Mouse (Mus musculus) embryonic facial prominence, embryonic 12.5 days (tissue): Measurements from ENCODE around the gene Serpina3m. TPM values are rescaled to one million over a fixed set of nuclear protein-coding genes. Genes with fewer than 3 reads are reported as not detected.
"Not testable (repeated sequence)": the region's sequence is repeated elsewhere in the genome, so short reads cannot be mapped to it uniquely, and the experiment has no call there.

Experiments used
- ATAC-seq: fragments of 200-750 bp; cut with Nextera tagmentation; 2 replicates; pipeline ENCODE4 v1.8.0; 2017; ENCODE audit not compliant: insufficient number of reproducible peaks, insufficient read depth, low FRiP score, low TSS enrichment
- H3K27ac ChIP-seq: fragments of 300-500 bp; sonication (generic); 2 replicates; pipeline ENCODE4 v1.5.1; 2016; ENCODE audit warnings: mild to moderate bottlenecking
- H3K27me3 ChIP-seq: fragments of 300-500 bp; sonication (generic); 2 replicates; pipeline ENCODE4 v1.6.1; 2016; ENCODE audit warnings: mild to moderate bottlenecking, moderate library complexity
- H3K36me3 ChIP-seq: fragments of 300-500 bp; sonication (generic); 2 replicates; pipeline ENCODE4 v1.6.1; 2016; ENCODE audit warnings: mild to moderate bottlenecking
- H3K4me1 ChIP-seq: fragments of 300-500 bp; sonication (generic); 2 replicates; pipeline ENCODE4 v1.6.1; 2016
- H3K4me2 ChIP-seq: fragments of 300-500 bp; sonication (generic); replicated peaks from 2 replicates; pipeline ENCODE4 v1.6.1; 2016; ENCODE audit warnings: mild to moderate bottlenecking, moderate library complexity
- H3K4me3 ChIP-seq: fragments of 300-500 bp; sonication (generic); 2 replicates; pipeline ENCODE4 v1.5.1; 2016; ENCODE audit warnings: mild to moderate bottlenecking
- H3K9ac ChIP-seq: fragments of 300-500 bp; sonication (generic); 2 replicates; pipeline ENCODE4 v1.6.1; 2016; ENCODE audit warnings: mild to moderate bottlenecking, moderate library complexity
- H3K9me3 ChIP-seq: fragments of 300-500 bp; sonication (generic); 2 replicates; pipeline ENCODE4 v1.6.1; 2016; ENCODE audit warnings: mild to moderate bottlenecking, moderate library complexity
- WGBS: fragments of 180-500 bp; shearing (Covaris S2); methylation state at CpG from one replicate; pipeline ENCODE4 v1.1.7; 2016; 5-methylcytosine and 5-hydroxymethylcytosine counted together
- polyA plus RNA-seq: library from polyadenylated mRNA; unstranded; fragments of >200 nt; fragmentation: Nextera tagmentation; extraction: Ambion mirVana; gene quantifications from 2 replicates; pipeline ENCODE4 v1.2.1, GENCODE M21; 2016

Serpina3m gene
- polyA plus RNA-seq, result not detected in 2 replicates

GRCm38 (mm10) chr12:104338226-104338625, at the start of gene Serpina3m, which contains the start of gene Serpina3k:
Gene Serpina3m, plus strand, starts transcription at chr12:104338486.
Gene Serpina3k, plus strand, starts transcription at chr12:104338486.
- not testable (repeated sequence) for H3K9ac ChIP-seq, ATAC-seq, H3K27me3 ChIP-seq, H3K4me1 ChIP-seq, H3K27ac ChIP-seq, H3K4me2 ChIP-seq, H3K36me3 ChIP-seq, H3K4me3 ChIP-seq, H3K9me3 ChIP-seq
- 85% methylated on average over 3 of the region's 3 CpGs for WGBS

GRCm38 (mm10) chr12:104289872-104290271, 48.4 kb upstream of the Serpina3m start:
- no peak overlapping the region for H3K9ac ChIP-seq
- H3K27ac ChIP-seq, result no peak overlapping the region
- H3K27me3 ChIP-seq, result no peaks in the 10 kb centered on the region
- WGBS, result 44% methylated on average over 4 of the region's 4 CpGs
- H3K4me2 ChIP-seq, result no peak overlapping the region
- no peaks in the 10 kb centered on the region for H3K9me3 ChIP-seq
- no peaks in the 10 kb centered on the region for H3K4me1 ChIP-seq
- ATAC-seq, result no peak
- H3K36me3 ChIP-seq, result no peaks in the 10 kb centered on the region
- no peak overlapping the region for H3K4me3 ChIP-seq

- ATAC-seq, result no peak
- H3K27ac ChIP-seq, result no peak overlapping the region
- H3K9me3 ChIP-seq, result no peaks in the 10 kb centered on the region
- no peaks in the 10 kb centered on the region for H3K4me1 ChIP-seq
- no peak overlapping the region for H3K9ac ChIP-seq
- H3K27me3 ChIP-seq, result no peaks in the 10 kb centered on the region
- no peaks in the 10 kb centered on the region for H3K36me3 ChIP-seq
- no peak overlapping the region for H3K4me3 ChIP-seq
- WGBS, result 79% methylated on average over 2 of the region's 2 CpGs
- no peak overlapping the region for H3K4me2 ChIP-seq
These were observed 44.3 kb upstream of the Serpina3m start for GRCm38 (mm10) chr12:104293963-104294362.

- no peak for ATAC-seq
- no peak overlapping the region for H3K4me2 ChIP-seq
- H3K9ac ChIP-seq, result no peak overlapping the region
- H3K27me3 ChIP-seq, result no peaks in the 10 kb centered on the region
- no peak overlapping the region for H3K27ac ChIP-seq
- no peaks in the 10 kb centered on the region for H3K9me3 ChIP-seq
- no peaks in the 10 kb centered on the region for H3K36me3 ChIP-seq
- no peaks in the 10 kb centered on the region for H3K4me1 ChIP-seq
- H3K4me3 ChIP-seq, result no peak overlapping the region
- 90% methylated on average over 2 of the region's 2 CpGs for WGBS
These were observed 40.2 kb upstream of the Serpina3m start for GRCm38 (mm10) chr12:104298049-104298448.

GRCm38 (mm10) chr12:104305991-104306390, 32.3 kb upstream of the Serpina3m start:
- H3K4me1 ChIP-seq, result no peaks in the 10 kb centered on the region
- H3K9ac ChIP-seq, result no peak overlapping the region
- no peaks in the 10 kb centered on the region for H3K36me3 ChIP-seq
- WGBS, result 83% methylated on average over 4 of the region's 4 CpGs
- 0 out of 2 replicates have a peak, but pooled peaks cover under 1% of the 10 kb centered on the region for H3K9me3 ChIP-seq
- no peaks in the 10 kb centered on the region for H3K27me3 ChIP-seq
- no peak overlapping the region for H3K27ac ChIP-seq
- no peak overlapping the region for H3K4me2 ChIP-seq
- no peak for ATAC-seq
- no peak overlapping the region for H3K4me3 ChIP-seq

- H3K4me2 ChIP-seq, result no peak within 1 kb of the TSS
- no peak within 1 kb of the TSS for H3K27ac ChIP-seq
- H3K9ac ChIP-seq, result no peak within 1 kb of the TSS
- ATAC-seq, result no peak
- H3K4me1 ChIP-seq, result no peaks in the 10 kb centered on the region
- no peak within 1 kb of the TSS for H3K4me3 ChIP-seq
- WGBS, result 84% methylated on average over 1 of the region's 1 CpGs
- H3K9me3 ChIP-seq, result peaks cover 2% of the 10 kb centered on the region; the same call in 1 of the 2 replicates
- no peaks in the 10 kb centered on the region for H3K27me3 ChIP-seq
- H3K36me3 ChIP-seq, result no peaks in the 10 kb centered on the region
These were observed 24.0 kb upstream of the Serpina3m start, which contains the start of gene Serpina3j for GRCm38 (mm10) chr12:104314253-104314652. Gene Serpina3j, plus strand, starts transcription at chr12:104314553.

- 73% methylated on average over 1 of the region's 1 CpGs for WGBS
- Histone ChIP-seq H3K4me3 (no peak overlapping the region), H3K4me2 (no peak overlapping the region), H3K4me1 (no peaks in the 10 kb centered on the region), H3K36me3 (no peaks in the 10 kb centered on the region), H3K27ac (no peak overlapping the region), H3K9ac (no peak overlapping the region), H3K27me3 (no peaks in the 10 kb centered on the region), H3K9me3 (no peaks in the 10 kb centered on the region)
- ATAC-seq, result no peak
These were observed 15.8 kb upstream of the Serpina3m start for GRCm38 (mm10) chr12:104322454-104322853.

- Histone ChIP-seq H3K4me1 (no peaks in the 10 kb centered on the region), H3K36me3 (no peaks in the 10 kb centered on the region), H3K9ac (no peak overlapping the region), H3K9me3 (no peaks in the 10 kb centered on the region), H3K4me3 (no peak overlapping the region), H3K27me3 (no peaks in the 10 kb centered on the region), H3K27ac (no peak overlapping the region), H3K4me2 (no peak overlapping the region)
- 52% methylated on average over 1 of the region's 1 CpGs for WGBS
- no peak for ATAC-seq
These were observed 6.6 kb upstream of the Serpina3m start for GRCm38 (mm10) chr12:104331701-104332100.

GRCm38 (mm10) chr12:104336873-104337272, 1.4 kb upstream of the Serpina3m start:
- H3K27me3 ChIP-seq, H3K9ac ChIP-seq, H3K9me3 ChIP-seq, H3K4me3 ChIP-seq, H3K4me1 ChIP-seq, ATAC-seq, H3K36me3 ChIP-seq, H3K4me2 ChIP-seq, H3K27ac ChIP-seq: not testable (repeated sequence)

GRCm38 (mm10) chr12:104338705-104339104, 419 bp downstream of the Serpina3m start:
- no peaks in the 10 kb centered on the region for H3K36me3 ChIP-seq
- H3K4me1 ChIP-seq, result no peaks in the 10 kb centered on the region
- no peak overlapping the region for H3K4me3 ChIP-seq
- no peak overlapping the region for H3K4me2 ChIP-seq
- no peak overlapping the region for H3K9ac ChIP-seq
- 91% methylated on average over 3 of the region's 3 CpGs for WGBS
- no peaks in the 10 kb centered on the region for H3K9me3 ChIP-seq
- no peaks in the 10 kb centered on the region for H3K27me3 ChIP-seq
- no peak for ATAC-seq
- H3K27ac ChIP-seq, result no peak overlapping the region

GRCm38 (mm10) chr12:104342489-104342888, 4.2 kb downstream of the Serpina3m start:
- H3K36me3 ChIP-seq, H3K27ac ChIP-seq, ATAC-seq, H3K27me3 ChIP-seq, H3K9me3 ChIP-seq, H3K4me2 ChIP-seq, H3K4me3 ChIP-seq, H3K4me1 ChIP-seq, H3K9ac ChIP-seq: not testable (repeated sequence)

- no peak for ATAC-seq
- 72% methylated on average over 2 of the region's 2 CpGs for WGBS
These were observed 6.9 kb downstream of the Serpina3m start for GRCm38 (mm10) chr12:104345181-104345580.

GRCm38 (mm10) chr12:104345707-104346106, 7.4 kb downstream of the Serpina3m start:
- no peaks in the 10 kb centered on the region for H3K36me3 ChIP-seq
- no peaks in the 10 kb centered on the region for H3K4me1 ChIP-seq
- H3K4me3 ChIP-seq, result no peak overlapping the region
- no peak for ATAC-seq
- no peak overlapping the region for H3K9ac ChIP-seq
- no peaks in the 10 kb centered on the region for H3K9me3 ChIP-seq
- no peaks in the 10 kb centered on the region for H3K27me3 ChIP-seq
- H3K4me2 ChIP-seq, result no peak overlapping the region
- H3K27ac ChIP-seq, result no peak overlapping the region

More at GRCm38 (mm10) chr12:104345181-104345580, 6.9 kb downstream of the Serpina3m start:
- no peak overlapping the region for H3K4me2 ChIP-seq
- no peaks in the 10 kb centered on the region for H3K36me3 ChIP-seq
- no peaks in the 10 kb centered on the region for H3K9me3 ChIP-seq
- no peaks in the 10 kb centered on the region for H3K27me3 ChIP-seq
- no peak overlapping the region for H3K4me3 ChIP-seq
- no peak overlapping the region for H3K27ac ChIP-seq
- no peaks in the 10 kb centered on the region for H3K4me1 ChIP-seq
- no peak overlapping the region for H3K9ac ChIP-seq
